Comparison of ENCODE assay signal across 20 mouse cellular contexts in genomic region chr2:32722581-32722980, GRCm38 (mm10). TPM values are rescaled to one million over a fixed set of nuclear protein-coding genes. Genes with fewer than 3 reads are reported as not detected.
A peak's percentile ranks its signal among the peaks of the same experiment; 100 is the strongest.
DNase-seq lines count a peak whose midpoint lies in the region; ATAC-seq and TF ChIP-seq lines count a peak whose summit lies in the region.
"Had no signal": no experiment of that assay in that cellular context is flagged by ENCODE, and none has a peak within 500 bp of the region (broad histone marks: within the 10 kb centered on the region; RNA-seq: fewer than 3 reads in every experiment).

No protein-coding gene starts in this region.

- H3K9me3 ChIP-seq in heart, postnatal 0 days (replicated peaks; ENCODE audit: control insufficient read depth, low read length), result no peaks in the 10 kb centered on the region
- no peaks in the 10 kb centered on the region for H3K9me3 ChIP-seq in stomach, embryonic 14.5 days (ENCODE audit: control insufficient read depth, low read depth, low read length)
- no peaks in the 10 kb centered on the region for H3K9me3 ChIP-seq in stomach, postnatal 0 days (ENCODE audit: control insufficient read depth, low read length)
- H3K9me3 ChIP-seq in liver, embryonic 12.5 days (replicated peaks), result no peaks in the 10 kb centered on the region
- H3K9me3 ChIP-seq: embryonic facial prominence, embryonic 13.5 days; heart, embryonic 12.5 days; limb, embryonic 15.5 days; midbrain, embryonic 10.5 days had no signal

- H3K4me1 ChIP-seq in heart, postnatal 0 days (ENCODE audit: control insufficient read depth, insufficient read depth), result no peaks in the 10 kb centered on the region
- peaks cover 22% of the 10 kb centered on the region for H3K4me1 ChIP-seq in stomach, embryonic 14.5 days (ENCODE audit: control insufficient read depth, insufficient read depth, low read length)
- H3K4me1 ChIP-seq in stomach, postnatal 0 days (replicated peaks; ENCODE audit: control insufficient read depth, insufficient read depth), result peaks cover 5% of the 10 kb centered on the region; the same call in 1 of the 2 replicates
- H3K4me1 ChIP-seq in liver, embryonic 12.5 days, result peaks cover 36% of the 10 kb centered on the region

- H3K27ac ChIP-seq in heart, postnatal 0 days (ENCODE audit: low read depth), result 0 out of 2 replicates have a peak overlapping the region, but pooled peaks have one; percentile 56
- no peak overlapping the region for H3K27ac ChIP-seq in stomach, embryonic 14.5 days (ENCODE audit: low read length)
- no peak overlapping the region for H3K27ac ChIP-seq in stomach, postnatal 0 days (replicated peaks)
- peak overlapping the region; percentile 33; the same call in 1 of the 2 replicates for H3K27ac ChIP-seq in liver, embryonic 12.5 days
- H3K27ac ChIP-seq: embryonic facial prominence, embryonic 13.5 days; hindbrain, postnatal 0 days; limb, embryonic 15.5 days; midbrain, embryonic 10.5 days had no signal

- 58% methylated on average over 3 of the region's 3 CpGs for WGBS in heart, postnatal 0 days
- 47% methylated on average over 3 of the region's 3 CpGs for WGBS in stomach, embryonic 14.5 days
- WGBS in stomach, postnatal 0 days, result 34% methylated on average over 3 of the region's 3 CpGs
- WGBS in liver, embryonic 12.5 days (ENCODE audit: insufficient replicate concordance), result 64% methylated on average over 3 of the region's 3 CpGs

- TF ChIP-seq CTCF in heart, postnatal 0 days (IDR thresholded peaks at IDR 0.05; ENCODE audit: low read depth), result no peak
- no peak for TF ChIP-seq CTCF in stomach, postnatal 0 days (IDR thresholded peaks at IDR 0.05; ENCODE audit: low read depth)

- no peaks in the 10 kb centered on the region for H3K36me3 ChIP-seq in heart, postnatal 0 days (replicated peaks; ENCODE audit: control insufficient read depth, insufficient read depth, low read length)
- no peaks in the 10 kb centered on the region; the same call in 1 of the 2 replicates for H3K36me3 ChIP-seq in stomach, embryonic 14.5 days (ENCODE audit: control insufficient read depth, insufficient read depth, low read length)
- H3K36me3 ChIP-seq in stomach, postnatal 0 days (ENCODE audit: control insufficient read depth, insufficient read depth, low read length), result no peaks in the 10 kb centered on the region
- H3K36me3 ChIP-seq in liver, embryonic 12.5 days, result peaks cover 10% of the 10 kb centered on the region; the same call in 1 of the 2 replicates
- H3K36me3 ChIP-seq: heart, embryonic 12.5 days; limb, embryonic 15.5 days; midbrain, embryonic 10.5 days had no signal

- ATAC-seq in heart, postnatal 0 days (ENCODE audit: insufficient read depth, low read depth), result no peak
- ATAC-seq in stomach, embryonic 14.5 days (ENCODE audit: insufficient number of reproducible peaks, insufficient read depth, low FRiP score, low read depth), result no peak
- ATAC-seq in stomach, postnatal 0 days (ENCODE audit: low FRiP score, low TSS enrichment), result no peak
- no peak for ATAC-seq in liver, embryonic 12.5 days
- ATAC-seq: forebrain, embryonic 14.5 days; hindbrain, postnatal 0 days had no signal

- H3K4me2 ChIP-seq in heart, postnatal 0 days (ENCODE audit: low read depth, low read length), result no peak overlapping the region; the same call in 1 of the 2 replicates
- H3K4me2 ChIP-seq in stomach, embryonic 14.5 days (replicated peaks; ENCODE audit: low read depth, low read length), result peak overlapping the region; percentile 29; the same call in 1 of the 2 replicates
- no peak overlapping the region for H3K4me2 ChIP-seq in stomach, postnatal 0 days (replicated peaks; ENCODE audit: low read depth)
- H3K4me2 ChIP-seq in liver, embryonic 12.5 days, result peak overlapping the region; percentile 48

- no peak for DNase-seq in heart, postnatal 0 days (ENCODE audit: low spot score)
- no peak for DNase-seq in heart, adult 9 months (ENCODE audit: low spot score in 2 of 2)
- no peak for DNase-seq in stomach, postnatal 0 days (ENCODE audit: low spot score)
- DNase-seq in left cerebral cortex, adult 11 months (ENCODE audit: low spot score), result no peak
- DNase-seq in B cell, adult 2 months, result no peak
- DNase-seq in adrenal gland, postnatal 14 days, result no peak
- DNase-seq: adrenal gland, adult 8-10 months; cerebellum, postnatal 14 days; gastrocnemius, postnatal 10 days; right cerebral cortex, postnatal 4 days; thymus, adult 18-20 months had no signal

- TF ChIP-seq EP300 in heart, postnatal 0 days (IDR thresholded peaks at IDR 0.05; ENCODE audit: low read depth), result no peak
- TF ChIP-seq EP300 in stomach, postnatal 0 days (optimal IDR thresholded peaks at IDR 0.05), result no peak

- H3K4me3 ChIP-seq in heart, postnatal 0 days (ENCODE audit: low read depth, low read length), result no peak overlapping the region
- 0 out of 2 replicates have a peak overlapping the region, but pooled peaks have one; percentile 19 for H3K4me3 ChIP-seq in stomach, embryonic 14.5 days (ENCODE audit: low read depth, low read length)
- H3K4me3 ChIP-seq in stomach, postnatal 0 days (ENCODE audit: low read depth, low read length), result no peak overlapping the region
- no peak overlapping the region for H3K4me3 ChIP-seq in liver, embryonic 12.5 days
- H3K4me3 ChIP-seq: embryonic facial prominence, embryonic 13.5 days; heart, embryonic 12.5 days; midbrain, embryonic 10.5 days had no signal

- H3K9ac ChIP-seq in heart, postnatal 0 days (replicated peaks; ENCODE audit: low read depth, low read length), result no peak overlapping the region
- H3K9ac ChIP-seq in stomach, embryonic 14.5 days (replicated peaks; ENCODE audit: low read depth, low read length), result no peak overlapping the region
- no peak overlapping the region for H3K9ac ChIP-seq in stomach, postnatal 0 days (ENCODE audit: low read length)
- H3K9ac ChIP-seq in liver, embryonic 12.5 days, result no peak overlapping the region
- H3K9ac ChIP-seq: heart, embryonic 12.5 days; limb, embryonic 15.5 days had no signal

- H3K27me3 ChIP-seq in heart, postnatal 0 days (ENCODE audit: control insufficient read depth, insufficient read depth, low read length), result no peaks in the 10 kb centered on the region
- H3K27me3 ChIP-seq in stomach, embryonic 14.5 days (ENCODE audit: control insufficient read depth, insufficient read depth, low read length), result no peaks in the 10 kb centered on the region
- H3K27me3 ChIP-seq in stomach, postnatal 0 days (ENCODE audit: control insufficient read depth, insufficient read depth, low read length), result no peaks in the 10 kb centered on the region
- no peaks in the 10 kb centered on the region for H3K27me3 ChIP-seq in liver, embryonic 12.5 days (replicated peaks)
- H3K27me3 ChIP-seq: embryonic facial prominence, embryonic 13.5 days; heart, embryonic 12.5 days; limb, embryonic 15.5 days had no signal

RNA-seq across cellular contexts. Expression of gene Sh2d3c, which starts 1.7 kb away (rescaled TPM):
- 17.0 and 26.2 TPM in 2 replicates for total RNA-seq in heart, postnatal 0 days (2014; rRNA removed; ENCODE audit: low replicate concordance)
- polyA plus RNA-seq in heart, postnatal 0 days (2015; fragmentation: Nextera tagmentation; extraction: Ambion mirVana), result 22.9 and 24.2 TPM in 2 replicates
- polyA plus RNA-seq in stomach, embryonic 14.5 days (2014; fragmentation: Nextera tagmentation; extraction: Ambion mirVana), result 28.2 and 28.4 TPM in 2 replicates
- 7.7 and 8.4 TPM in 2 replicates for polyA plus RNA-seq in stomach, postnatal 0 days (2015; fragmentation: Nextera tagmentation; extraction: Ambion mirVana)
- 9.7 and 10.1 TPM in 2 replicates for polyA plus RNA-seq in liver, embryonic 12.5 days (2016; fragmentation: Nextera tagmentation; extraction: Ambion mirVana)
- total RNA-seq in adrenal gland, postnatal 14 days (2021), result 29.8 and 39.3 TPM in 2 replicates

RNA-seq across cellular contexts. Expression of gene Cdk9, which starts 9.7 kb away (rescaled TPM):
- 42.4 and 58.4 TPM in 2 replicates for total RNA-seq in heart, postnatal 0 days (2014; rRNA removed; ENCODE audit: low replicate concordance)
- polyA plus RNA-seq in heart, postnatal 0 days (2015; fragmentation: Nextera tagmentation; extraction: Ambion mirVana), result 33.1 and 35.5 TPM in 2 replicates
- polyA plus RNA-seq in stomach, embryonic 14.5 days (2014; fragmentation: Nextera tagmentation; extraction: Ambion mirVana), result 78.6 and 80.8 TPM in 2 replicates
- 55.8 and 57.8 TPM in 2 replicates for polyA plus RNA-seq in stomach, postnatal 0 days (2015; fragmentation: Nextera tagmentation; extraction: Ambion mirVana)
- 85.3 and 86.1 TPM in 2 replicates for polyA plus RNA-seq in liver, embryonic 12.5 days (2016; fragmentation: Nextera tagmentation; extraction: Ambion mirVana)
- total RNA-seq in adrenal gland, postnatal 14 days (2021), result 67.4 and 79.7 TPM in 2 replicates

RNA-seq across cellular contexts. Expression of gene 6330409D20Rik, which starts 18.2 kb away (rescaled TPM):
- total RNA-seq in heart, postnatal 0 days (2014; rRNA removed; ENCODE audit: low replicate concordance), result not detected in 2 replicates
- 0.15 TPM in 1 of 2 replicates, not detected in the other for polyA plus RNA-seq in heart, postnatal 0 days (2015; fragmentation: Nextera tagmentation; extraction: Ambion mirVana)
- 0.67 and 0.77 TPM in 2 replicates for polyA plus RNA-seq in stomach, embryonic 14.5 days (2014; fragmentation: Nextera tagmentation; extraction: Ambion mirVana)
- polyA plus RNA-seq in stomach, postnatal 0 days (2015; fragmentation: Nextera tagmentation; extraction: Ambion mirVana), result not detected in 2 replicates
- not detected in 2 replicates for polyA plus RNA-seq in liver, embryonic 12.5 days (2016; fragmentation: Nextera tagmentation; extraction: Ambion mirVana)
- total RNA-seq in adrenal gland, postnatal 14 days (2021), result not detected in 2 replicates
- total RNA-seq: adrenal gland, adult 8-10 months; gastrocnemius, postnatal 10 days had no signal
- polyA plus RNA-seq: heart, embryonic 12.5 days; large intestine, adult 2 months; limb, embryonic 15.5 days had no signal

RNA-seq across cellular contexts. Expression of gene Fpgs, which starts 18.6 kb away (rescaled TPM):
- total RNA-seq in heart, postnatal 0 days (2014; rRNA removed; ENCODE audit: low replicate concordance), result 13.6 and 14.5 TPM in 2 replicates
- polyA plus RNA-seq in heart, postnatal 0 days (2015; fragmentation: Nextera tagmentation; extraction: Ambion mirVana), result 8.5 and 10.9 TPM in 2 replicates
- polyA plus RNA-seq in stomach, embryonic 14.5 days (2014; fragmentation: Nextera tagmentation; extraction: Ambion mirVana), result 25.9 and 27.1 TPM in 2 replicates
- 15.1 and 17.3 TPM in 2 replicates for polyA plus RNA-seq in stomach, postnatal 0 days (2015; fragmentation: Nextera tagmentation; extraction: Ambion mirVana)
- 32.8 and 35.8 TPM in 2 replicates for polyA plus RNA-seq in liver, embryonic 12.5 days (2016; fragmentation: Nextera tagmentation; extraction: Ambion mirVana)
- 16.2 and 35.8 TPM in 2 replicates for total RNA-seq in adrenal gland, postnatal 14 days (2021)

RNA-seq across cellular contexts. Expression of gene Tor2a, which starts 34.5 kb away (rescaled TPM):
- total RNA-seq in heart, postnatal 0 days (2014; rRNA removed; ENCODE audit: low replicate concordance), result 34.6 and 65.3 TPM in 2 replicates
- 27.5 and 28.5 TPM in 2 replicates for polyA plus RNA-seq in heart, postnatal 0 days (2015; fragmentation: Nextera tagmentation; extraction: Ambion mirVana)
- 71.3 and 75.7 TPM in 2 replicates for polyA plus RNA-seq in stomach, embryonic 14.5 days (2014; fragmentation: Nextera tagmentation; extraction: Ambion mirVana)
- 45.9 and 50.3 TPM in 2 replicates for polyA plus RNA-seq in stomach, postnatal 0 days (2015; fragmentation: Nextera tagmentation; extraction: Ambion mirVana)
- polyA plus RNA-seq in liver, embryonic 12.5 days (2016; fragmentation: Nextera tagmentation; extraction: Ambion mirVana), result 35.9 and 36.6 TPM in 2 replicates
- total RNA-seq in adrenal gland, postnatal 14 days (2021), result 25.3 and 26.8 TPM in 2 replicates

Comparison
In these comparisons a context has a peak if more than half of its experiments do, and no peak if none do; other contexts are left out.
1. H3K4me2 ChIP-seq: peak in stomach, embryonic 14.5 days (single experiment) and liver, embryonic 12.5 days (single experiment); none in heart, postnatal 0 days (single experiment) and stomach, postnatal 0 days (single experiment).
2. H3K27ac ChIP-seq: peak in heart, postnatal 0 days (single experiment) and liver, embryonic 12.5 days (single experiment); none in stomach, embryonic 14.5 days (single experiment) and stomach, postnatal 0 days (single experiment).